Mouse (Mus musculus) liver, adult 2 months (tissue): ENCODE data around the gene Mesp2. TPM values are rescaled to one million over a fixed set of nuclear protein-coding genes. Genes with fewer than 3 reads are reported as not detected.
A peak's percentile ranks its signal among the peaks of the same experiment; 100 is the strongest.
"Not testable (repeated sequence)": the region's sequence is repeated elsewhere in the genome, so short reads cannot be mapped to it uniquely, and the experiment has no call there.

ENCODE experiments used
- DNase-seq: peaks from one replicate; pipeline ENCODE4 v3.0.0-alpha.2; 2011; ENCODE audit warnings: low read depth, low spot score; ENCODE audit errors: extremely low read depth
- H3K27ac ChIP-seq: fragments of 200-500 bp; replicated peaks from 2 replicates; pipeline ENCODE4 v1.5.1; 2012; ENCODE audit warnings: low read depth, mild to moderate bottlenecking, control low read depth, inconsistent platforms, low read length; ENCODE audit not compliant: insufficient read depth
- H3K27me3 ChIP-seq: fragments of 200-500 bp; 2 replicates; pipeline ENCODE4 v1.6.1; 2012; ENCODE audit warnings: mild to moderate bottlenecking, moderate library complexity, low read length, inconsistent platforms; ENCODE audit not compliant: control insufficient read depth, insufficient read depth
- H3K36me3 ChIP-seq: fragments of 200-500 bp; 2 replicates; pipeline ENCODE4 v1.6.1; 2012; ENCODE audit warnings: low read length, inconsistent platforms; ENCODE audit not compliant: control insufficient read depth, insufficient read depth
- H3K4me1 ChIP-seq: fragments of 200-500 bp; 2 replicates; pipeline ENCODE4 v1.6.1; 2011; ENCODE audit warnings: low read length; ENCODE audit not compliant: control insufficient read depth, insufficient read depth
- H3K4me3 ChIP-seq: fragments of 200-500 bp; 2 replicates; pipeline ENCODE4 v1.5.1; 2011; ENCODE audit warnings: low read depth, mild to moderate bottlenecking, control low read depth, low read length, moderate library complexity; ENCODE audit not compliant: insufficient read depth
- H3K79me2 ChIP-seq: fragments of 200-500 bp; 2 replicates; pipeline ENCODE4 v1.6.1; 2012; ENCODE audit warnings: inconsistent platforms, mild to moderate bottlenecking, low read length, moderate library complexity; ENCODE audit not compliant: control insufficient read depth, insufficient read depth
- H3K9ac ChIP-seq: fragments of 200-500 bp; 2 replicates; pipeline ENCODE4 v1.6.1; 2012; ENCODE audit warnings: low read depth, mild to moderate bottlenecking, control low read depth, inconsistent platforms, low read length
- CTCF ChIP-seq: fragments of 200-500 bp; IDR thresholded peaks from 2 replicates; pipeline ENCODE4 v1.5.1; 2011; ENCODE audit warnings: low read depth, low read length, control low read depth
- POLR2A ChIP-seq: fragments of 200-500 bp; IDR thresholded peaks from 2 replicates; pipeline ENCODE4 v1.6.1; 2011; ENCODE audit warnings: low read length, control low read depth; ENCODE audit not compliant: insufficient read depth; ENCODE audit errors: extremely low read depth
- WGBS: fragments of 180-500 bp; shearing (Covaris S2); methylation state at CpG from one replicate; pipeline ENCODE4 v1.1.7; 2018; 5-methylcytosine and 5-hydroxymethylcytosine counted together
- polyA plus RNA-seq: library from polyadenylated mRNA; depleted of rRNA; stranded (reverse); fragments of >200 nt; gene quantifications from 2 replicates; pipeline ENCODE4 v1.2.3, GENCODE M21; 2012
- total RNA-seq: library from RNA; depleted of rRNA; stranded (reverse); fragments of >200 nt; gene quantifications from 2 replicates; pipeline ENCODE4 v1.2.3, GENCODE M21; 2014

Gene Mesp2
- total and polyA plus RNA-seq, 2 experiments: 0.09 to 0.23 TPM

DNA sequence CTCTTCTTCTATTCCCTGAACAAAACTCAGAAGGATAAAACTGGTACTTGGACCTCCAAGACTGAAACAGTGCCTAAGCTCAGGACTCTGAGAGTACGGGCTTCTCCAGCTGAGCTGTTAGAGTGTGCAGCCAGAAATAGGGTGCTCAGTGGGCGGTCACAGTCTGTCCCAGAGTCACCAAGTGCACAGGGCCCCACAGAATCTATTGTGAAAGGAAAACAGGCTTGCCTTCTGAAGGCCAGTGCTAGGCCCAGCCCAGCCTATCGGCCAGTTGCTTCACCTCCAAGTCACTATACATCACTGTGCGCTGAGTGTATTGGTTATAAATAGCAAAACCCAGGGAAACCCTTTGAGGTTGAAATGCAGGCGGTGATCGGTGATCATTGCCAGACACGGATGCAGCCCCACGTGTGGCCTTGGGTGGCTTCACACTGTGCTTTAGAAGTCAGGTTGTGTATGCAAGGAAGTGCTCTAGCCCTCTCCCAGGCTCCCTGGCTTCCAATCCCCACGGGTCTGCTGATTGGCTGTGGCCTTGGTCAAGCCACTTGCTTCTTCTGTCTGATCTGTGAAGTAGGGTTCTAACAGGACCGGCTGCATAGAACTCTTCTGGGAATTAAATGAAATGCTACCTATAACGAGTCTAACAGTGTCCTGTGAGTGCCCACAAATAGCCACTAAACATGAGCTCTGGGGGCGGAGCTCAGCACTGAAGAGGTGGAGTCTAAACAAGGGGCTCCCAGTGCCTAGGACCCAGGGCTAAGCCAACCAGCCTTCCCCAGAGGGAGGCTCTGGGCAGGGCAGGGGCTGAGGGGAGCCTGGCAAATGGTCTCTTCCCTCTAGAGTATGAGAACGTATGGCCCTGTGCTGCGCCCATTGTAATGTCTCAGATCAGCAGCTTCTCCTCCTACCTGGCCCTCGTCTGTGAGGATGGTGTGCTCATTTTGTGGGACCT is 38.7 kb upstream of the Mesp2 start:
- Histone ChIP-seq H3K27ac (no peak overlapping the region), H3K4me3 (no peak overlapping the region), H3K36me3 (no peaks in the 10 kb centered on the region), H3K27me3 (no peaks in the 10 kb centered on the region), H3K79me2 (no peaks in the 10 kb centered on the region), H3K9ac (no peak overlapping the region), H3K4me1 (peaks cover 2% of the 10 kb centered on the region; the same call in 1 of the 2 replicates)
- 76% methylated on average over 15 of the region's 15 CpGs for WGBS
- no peak for TF ChIP-seq POLR2A
- TF ChIP-seq CTCF: no peak
- no peak for DNase-seq

GRCm38 (mm10) chr7:79780647-79781626 is 29.6 kb upstream of the Mesp2 start:
- H3K27me3 ChIP-seq: no peaks in the 10 kb centered on the region
- no peaks in the 10 kb centered on the region for H3K36me3 ChIP-seq
- peak overlapping the region; percentile 74 for H3K9ac ChIP-seq
- peak overlapping the region; percentile 93 for H3K27ac ChIP-seq
- H3K4me3 ChIP-seq: peak overlapping the region; percentile 36
- no peaks in the 10 kb centered on the region for H3K79me2 ChIP-seq
- 3% methylated on average over 16 of the region's 16 CpGs for WGBS
- H3K4me1 ChIP-seq: peaks cover 11% of the 10 kb centered on the region
- TF ChIP-seq POLR2A (no peak), CTCF (peak; percentile 85)
- peak; percentile 98 for DNase-seq

DNA sequence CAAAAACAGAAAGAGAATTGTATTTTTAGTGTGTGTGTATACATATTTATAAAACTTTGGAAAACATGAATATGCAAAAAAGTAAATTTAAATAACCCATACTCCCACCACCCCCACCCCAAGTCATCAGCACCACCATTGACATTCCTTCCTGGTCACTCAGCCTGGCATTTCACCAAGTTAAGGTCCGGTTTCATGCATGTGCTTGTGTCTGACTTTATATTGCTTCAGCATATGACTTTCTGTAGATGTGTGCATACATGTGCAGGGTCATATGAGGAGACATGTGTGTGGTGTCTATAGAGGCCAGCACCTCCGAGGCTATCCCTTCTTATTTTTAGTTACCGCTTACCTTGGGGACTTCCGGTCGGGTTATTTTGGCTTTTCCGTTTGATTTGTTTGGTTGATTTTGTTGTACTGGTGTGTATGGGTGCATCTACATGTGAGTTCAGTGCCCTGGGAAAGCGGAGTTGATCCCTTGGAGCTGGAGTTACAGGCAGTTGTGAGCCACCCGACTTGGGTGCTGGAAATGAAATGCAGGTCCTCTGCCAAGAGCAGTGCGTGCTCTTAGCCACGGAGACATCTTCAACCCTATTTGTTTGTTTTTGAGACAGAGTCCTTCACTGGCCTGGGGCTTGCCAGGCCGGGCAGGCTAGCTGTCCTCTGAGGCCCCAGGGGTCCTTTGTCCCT is 28.6 kb upstream of the Mesp2 start:
- Histone ChIP-seq H3K36me3 (no peaks in the 10 kb centered on the region), H3K4me1 (peaks cover 11% of the 10 kb centered on the region), H3K4me3 (no peak overlapping the region), H3K9ac (peak overlapping the region; percentile 7; the same call in 1 of the 2 replicates), H3K27ac (peak overlapping the region; percentile 93), H3K79me2 (no peaks in the 10 kb centered on the region), H3K27me3 (no peaks in the 10 kb centered on the region)
- WGBS: 24% methylated on average over 11 of the region's 11 CpGs
- DNase-seq: peak; percentile 99
- TF ChIP-seq POLR2A: no peak
- no peak for TF ChIP-seq CTCF

- Histone ChIP-seq H3K4me1 (peaks cover 11% of the 10 kb centered on the region), H3K9ac (no peak overlapping the region; the same call in 1 of the 2 replicates), H3K36me3 (no peaks in the 10 kb centered on the region), H3K27me3 (no peaks in the 10 kb centered on the region), H3K27ac (peak overlapping the region; percentile 93), H3K4me3 (no peak overlapping the region), H3K79me2 (no peaks in the 10 kb centered on the region)
- peak; percentile 88 for DNase-seq
- WGBS: 19% methylated on average over 2 of the region's 2 CpGs
- TF ChIP-seq POLR2A (no peak), CTCF (no peak)
Observed at GRCm38 (mm10) chr7:79782516-79782855, 28.0 kb upstream of the Mesp2 start.

DNA sequence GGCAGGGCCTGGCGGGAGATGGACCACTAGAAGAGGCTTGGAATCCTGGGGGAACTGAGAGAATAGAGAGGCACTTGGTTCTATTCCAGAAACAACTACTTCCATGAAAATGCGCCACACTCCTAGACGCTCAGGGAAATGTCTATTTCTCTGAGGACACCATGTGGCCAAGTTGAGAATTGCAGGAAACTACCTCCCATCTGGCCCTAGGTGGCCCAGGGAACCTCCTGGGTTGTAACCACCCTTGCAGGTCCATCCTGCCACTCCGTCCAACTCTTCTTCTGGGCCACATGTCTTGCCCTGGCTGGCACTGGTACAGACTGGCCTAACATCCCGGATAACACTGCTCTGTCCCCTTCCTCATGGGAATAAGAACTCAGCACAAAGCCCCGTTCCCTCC is 24.2 kb upstream of the Mesp2 start:
- no peaks in the 10 kb centered on the region for H3K36me3 ChIP-seq
- WGBS: 19% methylated on average over 6 of the region's 6 CpGs
- DNase-seq: peak; percentile 68
- no peaks in the 10 kb centered on the region for H3K27me3 ChIP-seq
- H3K4me3 ChIP-seq: no peak overlapping the region
- TF ChIP-seq CTCF (peak; percentile 66), POLR2A (no peak)
- H3K4me1 ChIP-seq: peaks cover 14% of the 10 kb centered on the region
- H3K79me2 ChIP-seq: no peaks in the 10 kb centered on the region
- no peak overlapping the region for H3K27ac ChIP-seq
- peak overlapping the region; percentile 19; the same call in 1 of the 2 replicates for H3K9ac ChIP-seq

GRCm38 (mm10) chr7:79789812-79790211 is 20.7 kb upstream of the Mesp2 start:
- not testable (repeated sequence) for H3K27ac ChIP-seq, H3K4me3 ChIP-seq, H3K27me3 ChIP-seq, H3K4me1 ChIP-seq, H3K36me3 ChIP-seq, H3K79me2 ChIP-seq
- H3K9ac ChIP-seq: peak overlapping the region; percentile 16; the same call in 1 of the 2 replicates
- 27% methylated on average over 2 of the region's 2 CpGs for WGBS
- peak; percentile 75 for DNase-seq
